Mouse (Mus musculus): ENCODE data around the gene R3hdm2.

Gene R3hdm2

GRCm38 (mm10) chr10:127496156-127496555 lies 116.0 kb downstream of the R3hdm2 start:
- no peak for DNase-seq (ENCODE audit: low spot score)

- no peak for DNase-seq (ENCODE audit: low spot score)
These were observed 119.4 kb downstream of the R3hdm2 start for GRCm38 (mm10) chr10:127499516-127499915.

GRCm38 (mm10) chr10:127500042-127500441 lies 119.9 kb downstream of the R3hdm2 start:
- no peak for DNase-seq (ENCODE audit: low spot score)

GRCm38 (mm10) chr10:127500894-127501893 lies 121.1 kb downstream of the R3hdm2 start, which contains the start of gene Stac3:
Gene Stac3, plus strand, starts transcription at chr10:127501686.
- no peak for DNase-seq (ENCODE audit: low spot score)

- peak; percentile 79 for DNase-seq (ENCODE audit: low spot score)
These were observed 128.1 kb downstream of the R3hdm2 start for GRCm38 (mm10) chr10:127508239-127508638.

- DNase-seq (ENCODE audit: low spot score), result peak; percentile 85
These were observed 129.1 kb downstream of the R3hdm2 start for GRCm38 (mm10) chr10:127509051-127509836.

GRCm38 (mm10) chr10:127509837-127510701 lies 129.9 kb downstream of the R3hdm2 start:
- DNase-seq (ENCODE audit: low spot score), result no peak

- DNase-seq (ENCODE audit: low spot score), result no peak
These were observed 130.9 kb downstream of the R3hdm2 start for GRCm38 (mm10) chr10:127510895-127511617.

GRCm38 (mm10) chr10:127511634-127512306 lies 131.6 kb downstream of the R3hdm2 start:
- DNase-seq (ENCODE audit: low spot score), result peak; percentile 38

GRCm38 (mm10) chr10:127512307-127512666 lies 132.2 kb downstream of the R3hdm2 start:
- no peak for DNase-seq (ENCODE audit: low spot score)

- DNase-seq (ENCODE audit: low spot score), result peak; percentile 94
These were observed 132.7 kb downstream of the R3hdm2 start for GRCm38 (mm10) chr10:127512813-127513212.

GRCm38 (mm10) chr10:127513501-127514091 lies 133.5 kb downstream of the R3hdm2 start:
- DNase-seq (ENCODE audit: low spot score), result no peak

GRCm38 (mm10) chr10:127514111-127514698 lies 134.1 kb downstream of the R3hdm2 start:
- no peak for DNase-seq (ENCODE audit: low spot score)

- DNase-seq (ENCODE audit: low spot score), result peak; percentile 56
These were observed 134.6 kb downstream of the R3hdm2 start, which contains the start of gene Ndufa4l2 for GRCm38 (mm10) chr10:127514764-127515163. Gene Ndufa4l2, plus strand, starts transcription at chr10:127514967.

GRCm38 (mm10) chr10:127515271-127515982 lies 135.3 kb downstream of the R3hdm2 start:
- DNase-seq (ENCODE audit: low spot score), result no peak

GRCm38 (mm10) chr10:127515983-127516459 lies 135.9 kb downstream of the R3hdm2 start:
- DNase-seq (ENCODE audit: low spot score), result no peak

GRCm38 (mm10) chr10:127516576-127517260 lies 136.6 kb downstream of the R3hdm2 start:
- DNase-seq (ENCODE audit: low spot score), result no peak

- DNase-seq (ENCODE audit: low spot score), result no peak
These were observed 137.8 kb downstream of the R3hdm2 start for GRCm38 (mm10) chr10:127517941-127518340.
